Mouse (Mus musculus) neural tube, embryonic 10.5 days (tissue): ENCODE data around the gene Gm38431.
A peak's percentile ranks its signal among the peaks of the same experiment; 100 is the strongest.

Source experiments
- DNase-seq: peaks from one replicate; pipeline ENCODE4 v3.0.0-alpha.2; 2017; ENCODE audit warnings: low spot score; ENCODE audit errors: extremely low spot score

The Gm38431 gene

GRCm38 (mm10) chr9:21091707-21092320 lies at the start of gene Gm38431, which contains the start of gene Raver1:
Gm38431 (minus strand) TSS chr9:21091997.
Raver1 (minus strand) TSS chr9:21092008.
- DNase-seq, result peak; percentile 95

GRCm38 (mm10) chr9:21138386-21138785 lies 46.6 kb upstream of the Gm38431 start:
- no peak for DNase-seq

- peak; percentile 49 for DNase-seq
These were observed 45.4 kb upstream of the Gm38431 start for GRCm38 (mm10) chr9:21137229-21137628.

GRCm38 (mm10) chr9:21136401-21136800 lies 44.6 kb upstream of the Gm38431 start:
- DNase-seq, result no peak

- no peak for DNase-seq
These were observed 44.2 kb upstream of the Gm38431 start for GRCm38 (mm10) chr9:21135941-21136381.

- no peak for DNase-seq
These were observed 43.6 kb upstream of the Gm38431 start for GRCm38 (mm10) chr9:21135329-21135890.

DNA sequence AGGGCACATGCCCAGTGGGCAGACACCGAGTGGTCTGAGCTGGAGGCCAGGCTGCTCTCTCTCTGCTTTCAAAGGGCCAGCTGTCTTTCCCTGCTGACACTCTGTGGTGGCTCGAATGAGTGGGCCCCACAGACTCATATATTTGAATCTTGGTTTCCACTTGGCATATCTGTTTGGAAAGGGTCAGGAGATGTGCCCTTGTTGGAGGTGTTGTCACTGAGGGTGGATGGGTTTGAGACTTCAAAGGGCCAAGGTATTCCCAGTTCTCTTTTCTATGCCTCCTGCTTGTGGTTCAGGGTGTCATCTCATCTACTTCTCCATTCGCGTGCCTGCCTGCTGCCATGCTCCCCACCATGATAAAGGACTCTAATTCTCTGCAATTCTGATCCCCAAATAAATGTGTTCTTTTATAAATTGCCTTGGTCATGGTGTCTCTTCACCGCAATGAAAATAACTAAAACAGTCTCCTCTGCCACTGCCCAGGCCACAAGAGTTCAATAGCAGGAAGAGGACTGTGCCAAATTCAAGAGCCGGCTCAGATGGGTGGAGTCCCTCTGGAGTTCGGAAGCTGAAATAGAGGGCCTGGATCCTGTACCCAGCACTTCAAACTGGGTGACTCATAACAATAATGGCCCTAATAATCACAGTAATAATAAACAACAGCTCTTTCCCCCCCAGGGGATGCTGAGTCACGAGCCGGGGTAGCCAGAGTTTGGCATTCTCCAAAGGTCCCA lies 43.0 kb upstream of the Gm38431 start:
- no peak for DNase-seq

- DNase-seq, result no peak
These were observed 41.4 kb upstream of the Gm38431 start for GRCm38 (mm10) chr9:21133064-21133707.

DNA sequence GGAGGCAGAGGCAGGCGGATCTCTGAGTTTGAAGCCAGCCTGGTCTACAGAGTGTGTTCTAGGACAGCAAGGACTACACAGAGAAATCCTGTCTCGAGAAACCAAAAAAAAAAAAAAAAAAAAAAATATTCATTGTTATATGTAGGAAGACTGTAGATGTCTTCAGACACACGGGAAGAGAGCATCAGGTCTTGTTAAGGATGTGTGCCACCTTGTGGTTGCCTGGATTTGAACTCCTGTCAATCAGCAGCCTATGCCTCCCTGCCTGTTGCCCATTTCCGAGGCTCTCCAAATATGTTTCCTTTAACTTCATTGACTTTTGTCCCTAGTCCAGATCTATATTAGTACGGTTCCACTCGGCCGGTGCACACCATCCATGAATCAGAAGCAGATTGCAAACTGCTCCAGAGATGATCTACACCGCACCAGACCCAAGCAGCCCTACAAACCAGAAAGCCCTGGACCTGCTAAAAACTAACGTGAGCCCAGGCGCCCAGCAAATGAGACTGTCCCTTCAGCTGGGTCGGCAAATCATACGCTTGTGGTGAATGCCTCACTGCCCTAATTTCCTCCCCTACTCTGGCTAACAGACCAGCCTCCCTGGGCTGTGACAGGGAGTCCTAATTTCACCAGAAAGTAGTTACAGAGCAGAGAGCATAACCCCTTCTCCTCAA lies 40.4 kb upstream of the Gm38431 start:
- no peak for DNase-seq

DNA sequence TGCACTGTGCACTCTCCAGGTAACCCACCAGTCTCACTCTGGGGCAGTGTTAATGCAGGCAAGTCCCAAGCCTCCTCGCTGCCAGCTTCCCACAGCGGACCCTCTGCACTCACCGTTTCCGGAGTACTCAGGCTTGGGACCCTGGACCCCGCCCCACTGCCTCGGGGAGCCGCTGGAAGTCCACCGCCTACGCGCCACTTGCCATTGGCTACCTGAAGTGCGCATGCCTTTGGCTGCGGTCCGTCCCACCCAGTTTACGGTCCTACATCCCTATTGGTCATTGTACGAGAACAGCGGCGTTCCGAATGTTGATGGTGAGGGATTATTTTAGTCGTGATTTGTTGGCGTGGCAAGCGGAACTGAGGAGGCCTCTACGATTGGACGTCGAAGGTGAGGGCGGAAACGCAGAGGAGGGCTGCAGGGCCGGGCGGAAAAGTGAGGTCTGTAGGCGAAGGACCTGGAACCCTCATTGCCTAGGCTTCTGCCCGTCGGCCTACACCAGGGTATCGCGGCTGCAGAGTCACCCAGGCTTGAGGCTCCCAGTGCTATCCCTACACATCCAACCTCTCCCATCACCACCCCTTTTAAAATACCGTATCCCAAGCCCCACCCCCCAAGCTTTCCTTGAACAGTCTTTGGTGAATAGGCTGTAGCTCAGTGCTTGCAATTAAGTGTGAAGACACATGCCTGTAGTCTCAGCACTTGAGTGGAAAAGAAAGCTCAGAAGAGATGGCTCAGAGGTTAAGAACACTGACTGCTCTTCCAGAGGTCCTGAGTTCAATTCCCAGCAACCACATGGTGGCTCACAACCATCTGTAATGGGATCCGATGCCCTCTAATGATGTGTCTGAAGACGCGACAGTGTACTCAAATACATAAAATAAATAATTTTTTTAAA lies 39.5 kb upstream of the Gm38431 start, which contains the start of gene Tyk2:
TSS of gene Tyk2 (minus strand) at position 185 of the 898 bp plus-strand sequence.
- peak; percentile 88 for DNase-seq

DNA sequence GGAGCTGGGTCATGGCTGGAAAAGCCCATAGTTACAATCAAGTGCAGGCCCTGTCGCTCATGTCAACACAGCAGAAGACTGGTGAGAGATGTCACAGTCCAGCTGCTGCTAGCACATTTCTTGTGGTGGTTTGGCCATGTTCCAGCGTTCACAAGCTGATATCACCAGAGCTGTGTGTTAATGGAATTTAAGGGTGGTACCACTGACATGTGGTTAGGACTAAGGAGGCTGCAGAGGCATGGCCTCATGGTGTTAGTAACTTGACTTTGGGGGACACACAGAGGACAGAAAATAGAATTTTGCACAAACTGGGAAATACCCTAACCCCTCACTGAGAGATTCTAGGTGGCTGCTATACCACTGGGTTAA lies 34.4 kb upstream of the Gm38431 start:
- DNase-seq, result no peak

GRCm38 (mm10) chr9:21125502-21126258 lies 33.9 kb upstream of the Gm38431 start:
- no peak for DNase-seq

- no peak for DNase-seq
These were observed 33.0 kb upstream of the Gm38431 start for GRCm38 (mm10) chr9:21124837-21125236.

- DNase-seq, result no peak
These were observed 29.7 kb upstream of the Gm38431 start for GRCm38 (mm10) chr9:21121483-21121882.

GRCm38 (mm10) chr9:21117073-21117472 lies 25.3 kb upstream of the Gm38431 start:
- DNase-seq, result no peak

DNA sequence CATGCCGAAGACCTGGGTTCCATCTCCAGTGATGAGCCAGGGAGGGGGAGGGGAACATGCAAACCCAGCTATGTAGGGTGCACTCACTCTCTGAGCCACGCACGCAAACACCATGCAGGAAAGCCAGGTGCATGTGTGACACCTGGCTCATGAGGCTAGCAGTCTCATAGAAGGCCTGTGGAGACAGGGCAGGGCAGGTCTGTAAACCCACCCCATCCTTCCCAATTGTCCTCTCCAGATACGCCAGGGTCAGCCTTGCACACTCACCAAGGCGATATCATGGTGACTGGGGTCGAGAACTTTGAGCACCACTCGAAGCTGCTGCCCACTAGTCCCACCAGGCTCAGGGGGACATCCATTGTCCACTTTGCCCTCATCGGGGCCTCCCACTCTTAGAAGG lies 23.3 kb upstream of the Gm38431 start:
- DNase-seq, result no peak

- DNase-seq, result no peak
These were observed 22.4 kb upstream of the Gm38431 start for GRCm38 (mm10) chr9:21114190-21114589.

DNA sequence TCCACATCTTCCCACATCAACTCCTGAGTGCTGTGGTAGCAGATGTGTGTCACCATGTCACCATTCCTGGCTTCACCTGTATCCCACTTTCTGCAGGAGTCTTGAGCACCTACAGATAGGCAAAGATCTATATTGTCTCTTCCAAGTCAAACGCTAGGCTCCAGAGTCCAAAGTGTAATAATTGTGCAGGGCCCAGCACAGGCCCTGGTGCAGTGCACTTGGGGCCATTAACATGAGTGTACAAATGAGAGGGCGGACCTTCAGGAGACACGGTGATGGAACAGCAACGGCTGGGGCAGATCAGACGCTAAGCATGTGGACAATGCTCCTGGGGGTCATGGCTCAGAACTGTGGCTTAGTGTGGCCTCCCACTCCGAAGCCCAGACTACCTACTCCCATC lies 22.0 kb upstream of the Gm38431 start:
- no peak for DNase-seq

- no peak for DNase-seq
These were observed 15.9 kb upstream of the Gm38431 start for GRCm38 (mm10) chr9:21107607-21108237.
